Mouse (Mus musculus) liver, embryonic 11.5 days (tissue): ENCODE data around the gene Cd101. TPM values are rescaled to one million over a fixed set of nuclear protein-coding genes. Genes with fewer than 3 reads are reported as not detected.

Experiments
- ATAC-seq: fragments of 200-750 bp; cut with Nextera tagmentation; replicated peaks from 2 replicates; pipeline ENCODE4 v1.8.0; 2017; ENCODE audit warnings: moderate number of reproducible peaks, mild to moderate bottlenecking, moderate TSS enrichment, moderate library complexity; ENCODE audit not compliant: low FRiP score
- DNase-seq: peaks from one replicate; pipeline ENCODE4 v3.0.0-alpha.2; 2017; ENCODE audit warnings: low spot score
- H3K27ac ChIP-seq: fragments of 300-500 bp; sonication (generic); 2 replicates; pipeline ENCODE4 v1.5.1; 2014; ENCODE audit warnings: mild to moderate bottlenecking, low read depth, low read length, control low read depth
- H3K27me3 ChIP-seq: fragments of 300-500 bp; sonication (generic); replicated peaks from 2 replicates; pipeline ENCODE4 v1.6.1; 2014; ENCODE audit warnings: low read length, mixed read lengths; ENCODE audit not compliant: control insufficient read depth, insufficient read depth
- H3K36me3 ChIP-seq: fragments of 300-500 bp; sonication (generic); 2 replicates; pipeline ENCODE4 v1.6.1; 2014; ENCODE audit warnings: mild to moderate bottlenecking, low read length, moderate library complexity, mixed read lengths; ENCODE audit not compliant: control insufficient read depth, insufficient read depth
- H3K4me1 ChIP-seq: fragments of 300-500 bp; sonication (generic); replicated peaks from 2 replicates; pipeline ENCODE4 v1.6.1; 2014; ENCODE audit warnings: low read length, mixed read lengths; ENCODE audit not compliant: control insufficient read depth, insufficient read depth
- H3K4me2 ChIP-seq: fragments of 300-500 bp; sonication (generic); 2 replicates; pipeline ENCODE4 v1.6.1; 2014; ENCODE audit warnings: mild to moderate bottlenecking, control low read depth, moderate library complexity
- H3K4me3 ChIP-seq: fragments of 300-500 bp; sonication (generic); 2 replicates; pipeline ENCODE4 v1.5.1; 2014; ENCODE audit warnings: low read depth, low read length, control low read depth
- H3K9ac ChIP-seq: fragments of 300-500 bp; sonication (generic); 2 replicates; pipeline ENCODE4 v1.6.1; 2014; ENCODE audit warnings: low read depth, low read length, control low read depth
- H3K9me3 ChIP-seq: fragments of 300-500 bp; sonication (generic); 2 replicates; pipeline ENCODE4 v1.6.1; 2016; ENCODE audit warnings: low read length, inconsistent platforms, mixed read lengths; ENCODE audit not compliant: control insufficient read depth
- WGBS: fragments of 180-500 bp; shearing (Covaris S2); extraction: QIAGEN DNeasy Blood & Tissue Kit; methylation state at CpG from one replicate; pipeline ENCODE4 v1.1.7; 2014; 5-methylcytosine and 5-hydroxymethylcytosine counted together
- polyA plus RNA-seq: library from polyadenylated mRNA; unstranded; fragments of >200 nt; fragmentation: Nextera tagmentation; extraction: Ambion mirVana; gene quantifications from 2 replicates; pipeline ENCODE4 v1.2.1, GENCODE M21; 2014

Gene Cd101
- polyA plus RNA-seq, 1 experiment from 2014 or later, result not detected

DNA sequence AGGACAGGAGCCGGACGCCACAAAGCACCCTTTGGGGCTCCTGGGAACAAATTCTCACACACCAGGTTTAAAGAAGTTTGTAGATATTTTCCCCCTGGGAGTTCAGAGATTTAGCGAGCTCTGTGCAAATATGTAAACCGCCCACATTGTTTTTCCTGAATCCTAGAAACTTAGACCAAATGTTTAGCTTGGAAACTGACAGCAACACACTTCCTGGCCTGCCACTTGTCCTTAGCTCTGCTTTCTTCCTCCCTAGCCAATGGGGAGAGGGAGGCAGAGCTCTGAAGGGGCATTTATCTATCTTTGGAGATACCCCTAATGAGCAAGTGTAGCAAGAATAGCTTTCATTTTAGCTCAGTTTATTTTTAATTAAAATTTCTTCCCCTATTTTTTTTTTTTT lies 14.1 kb downstream of the Cd101 start:
- H3K4me1 ChIP-seq, result no peaks in the 10 kb centered on the region
- no peak overlapping the region for H3K4me2 ChIP-seq
- no peak overlapping the region for H3K27ac ChIP-seq
- no peak overlapping the region for H3K9ac ChIP-seq
- WGBS, result 64% methylated on average over 4 of the region's 4 CpGs
- DNase-seq, result no peak
- H3K27me3 ChIP-seq, result no peaks in the 10 kb centered on the region
- H3K36me3 ChIP-seq, result no peaks in the 10 kb centered on the region
- no peaks in the 10 kb centered on the region for H3K9me3 ChIP-seq
- H3K4me3 ChIP-seq, result no peak overlapping the region
- ATAC-seq, result no peak

GRCm38 (mm10) chr3:101013536-101013935 lies 15.8 kb downstream of the Cd101 start:
- Histone ChIP-seq H3K36me3 (no peaks in the 10 kb centered on the region), H3K27ac (no peak overlapping the region), H3K4me3 (no peak overlapping the region), H3K9me3 (no peaks in the 10 kb centered on the region), H3K9ac (no peak overlapping the region), H3K4me2 (no peak overlapping the region), H3K27me3 (no peaks in the 10 kb centered on the region), H3K4me1 (no peaks in the 10 kb centered on the region)
- WGBS, result 62% methylated on average over 3 of the region's 3 CpGs
- DNase-seq (no peak), ATAC-seq (no peak)

DNA sequence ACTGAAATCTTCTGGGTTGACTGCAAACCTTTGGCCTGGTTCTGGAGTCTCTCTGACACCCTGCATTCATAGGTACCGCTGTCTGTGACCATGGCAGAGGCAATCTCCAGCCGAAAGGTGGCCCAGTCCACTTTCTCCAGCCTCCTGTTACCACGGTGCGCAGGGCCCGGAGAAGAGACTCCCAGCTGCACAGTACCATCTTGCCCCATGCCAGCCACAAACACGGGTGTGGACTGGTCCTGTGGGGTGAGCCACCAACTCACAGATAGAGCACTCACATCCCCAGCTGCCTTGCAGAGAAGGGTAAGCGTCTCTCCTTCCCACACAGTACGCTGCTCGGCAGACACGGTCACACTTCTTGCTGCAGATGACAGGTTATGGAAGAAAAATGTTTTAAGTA lies 16.4 kb downstream of the Cd101 start:
- Histone ChIP-seq H3K4me3 (no peak overlapping the region), H3K27ac (no peak overlapping the region), H3K4me1 (no peaks in the 10 kb centered on the region), H3K9me3 (no peaks in the 10 kb centered on the region), H3K27me3 (no peaks in the 10 kb centered on the region), H3K9ac (no peak overlapping the region), H3K4me2 (no peak overlapping the region), H3K36me3 (no peaks in the 10 kb centered on the region)
- ATAC-seq, result no peak
- WGBS, result 88% methylated on average over 10 of the region's 10 CpGs
- DNase-seq, result no peak

GRCm38 (mm10) chr3:101012597-101012996 lies 16.8 kb downstream of the Cd101 start:
- no peak overlapping the region for H3K4me3 ChIP-seq
- no peak overlapping the region for H3K4me2 ChIP-seq
- H3K9me3 ChIP-seq, result no peaks in the 10 kb centered on the region
- 84% methylated on average over 8 of the region's 8 CpGs for WGBS
- no peak for DNase-seq
- H3K9ac ChIP-seq, result no peak overlapping the region
- no peaks in the 10 kb centered on the region for H3K4me1 ChIP-seq
- H3K36me3 ChIP-seq, result no peaks in the 10 kb centered on the region
- H3K27me3 ChIP-seq, result no peaks in the 10 kb centered on the region
- H3K27ac ChIP-seq, result no peak overlapping the region
- ATAC-seq, result no peak

- Histone ChIP-seq H3K4me3 (no peak overlapping the region), H3K9me3 (no peaks in the 10 kb centered on the region), H3K27me3 (no peaks in the 10 kb centered on the region), H3K36me3 (no peaks in the 10 kb centered on the region), H3K4me1 (no peaks in the 10 kb centered on the region), H3K27ac (no peak overlapping the region), H3K4me2 (no peak overlapping the region), H3K9ac (no peak overlapping the region)
- ATAC-seq (no peak), DNase-seq (no peak)
- 62% methylated on average over 10 of the region's 10 CpGs for WGBS
Observed at GRCm38 (mm10) chr3:101012131-101012571, 17.2 kb downstream of the Cd101 start.

DNA sequence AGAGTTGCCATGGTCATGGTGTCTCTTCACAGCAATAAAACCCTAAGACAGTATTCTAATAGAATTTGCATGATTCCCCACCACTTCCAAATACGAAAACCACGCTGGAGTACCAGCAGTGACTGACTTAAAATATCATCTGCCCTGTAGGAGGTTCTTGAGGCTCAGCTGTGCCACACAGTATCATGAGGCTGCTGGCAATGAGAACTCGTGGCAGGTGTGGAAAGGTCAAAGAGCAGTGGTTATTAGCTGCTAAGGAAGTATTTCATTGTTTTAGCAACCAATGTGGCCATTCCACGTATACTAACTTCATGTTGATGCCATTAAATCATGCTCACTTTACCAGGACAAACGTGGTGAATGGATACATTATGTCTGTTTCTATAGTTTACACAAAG lies 18.2 kb downstream of the Cd101 start:
- Histone ChIP-seq H3K9ac (no peak overlapping the region), H3K4me3 (no peak overlapping the region), H3K27me3 (no peaks in the 10 kb centered on the region), H3K4me2 (no peak overlapping the region), H3K36me3 (no peaks in the 10 kb centered on the region), H3K27ac (no peak overlapping the region), H3K9me3 (no peaks in the 10 kb centered on the region), H3K4me1 (no peaks in the 10 kb centered on the region)
- DNase-seq (no peak), ATAC-seq (no peak)
- 71% methylated on average over 5 of the region's 5 CpGs for WGBS

- no peaks in the 10 kb centered on the region for H3K9me3 ChIP-seq
- no peaks in the 10 kb centered on the region for H3K4me1 ChIP-seq
- 56% methylated on average over 4 of the region's 4 CpGs for WGBS
- DNase-seq (no peak), ATAC-seq (no peak)
- no peak overlapping the region for H3K4me3 ChIP-seq
- H3K27ac ChIP-seq, result no peak overlapping the region
- H3K36me3 ChIP-seq, result no peaks in the 10 kb centered on the region
- H3K4me2 ChIP-seq, result no peak overlapping the region
- no peaks in the 10 kb centered on the region for H3K27me3 ChIP-seq
- H3K9ac ChIP-seq, result no peak overlapping the region
Observed at GRCm38 (mm10) chr3:101010589-101011202, 18.7 kb downstream of the Cd101 start.

DNA sequence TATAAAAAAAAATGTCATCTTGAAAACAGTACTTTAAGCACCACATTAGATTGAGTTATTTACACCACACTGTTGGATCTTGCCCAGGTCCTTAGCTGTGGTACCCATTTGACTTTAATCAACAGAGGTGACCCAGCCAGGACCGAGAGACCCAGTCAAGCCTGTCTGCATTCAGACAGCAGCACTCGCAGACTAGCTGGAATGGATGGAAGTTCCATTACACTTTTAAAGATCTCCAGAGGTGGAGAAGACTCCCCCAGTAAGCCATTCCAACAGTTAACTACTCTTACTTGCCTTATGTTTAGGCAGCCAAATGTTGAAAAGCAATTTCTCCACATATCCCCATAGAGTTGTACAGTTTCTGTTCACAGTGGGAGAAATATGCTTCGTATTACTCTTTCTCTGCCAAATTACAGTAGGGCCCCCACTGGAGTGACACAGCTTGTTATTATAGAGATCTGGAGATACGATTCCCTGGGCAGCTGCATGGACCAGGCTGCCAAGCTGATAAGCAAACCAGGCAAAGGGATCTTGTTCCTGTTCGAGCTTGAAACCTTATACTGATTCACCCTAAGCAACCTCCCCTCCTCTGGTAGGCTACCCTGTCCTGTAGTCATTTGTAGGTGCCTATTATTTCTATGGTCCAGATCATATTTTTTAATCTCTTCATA lies 22.1 kb downstream of the Cd101 start:
- no peak overlapping the region for H3K27ac ChIP-seq
- no peak overlapping the region for H3K4me3 ChIP-seq
- no peak overlapping the region for H3K9ac ChIP-seq
- no peaks in the 10 kb centered on the region for H3K9me3 ChIP-seq
- no peaks in the 10 kb centered on the region for H3K36me3 ChIP-seq
- H3K4me1 ChIP-seq, result no peaks in the 10 kb centered on the region
- 55% methylated on average over 5 of the region's 5 CpGs for WGBS
- ATAC-seq (no peak), DNase-seq (no peak)
- no peaks in the 10 kb centered on the region for H3K27me3 ChIP-seq
- H3K4me2 ChIP-seq, result no peak overlapping the region

DNA sequence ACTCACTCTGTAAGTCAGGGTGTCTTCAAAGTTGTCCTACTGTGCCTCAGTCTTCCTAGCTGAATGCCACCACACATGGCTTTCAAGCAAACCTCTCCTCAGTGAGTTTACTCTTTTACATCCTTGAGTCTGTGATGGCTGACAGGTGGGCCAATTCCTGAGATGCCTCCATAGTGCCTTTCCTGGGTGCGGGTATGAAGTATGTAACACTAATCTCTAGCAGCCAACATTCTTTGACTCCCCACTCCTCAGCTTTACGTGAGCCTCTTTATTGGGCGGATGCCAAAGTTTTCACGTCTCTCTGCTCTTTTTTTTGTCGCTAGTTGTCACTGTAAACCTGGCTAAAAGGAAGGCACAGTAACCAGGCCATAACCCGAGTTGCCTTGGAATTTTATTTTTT lies 24.0 kb downstream of the Cd101 start:
- no peaks in the 10 kb centered on the region for H3K36me3 ChIP-seq
- no peak for ATAC-seq
- 77% methylated on average over 6 of the region's 6 CpGs for WGBS
- no peaks in the 10 kb centered on the region for H3K4me1 ChIP-seq
- no peaks in the 10 kb centered on the region for H3K9me3 ChIP-seq
- H3K27me3 ChIP-seq, result no peaks in the 10 kb centered on the region
- H3K27ac ChIP-seq, result no peak overlapping the region
- no peak overlapping the region for H3K4me3 ChIP-seq
- no peak overlapping the region for H3K4me2 ChIP-seq
- no peak overlapping the region for H3K9ac ChIP-seq
- DNase-seq, result no peak
